Mouse (Mus musculus) liver (tissue): ENCODE data around the gene Mrpl10.
A peak's percentile ranks its signal among the peaks of the same experiment; 100 is the strongest.

Source experiments
- DNase-seq: peaks from one replicate; pipeline ENCODE4 v3.0.0-alpha.2; 2020; ENCODE audit warnings: mixed read lengths

The Mrpl10 gene

GRCm38 (mm10) chr11:97069770-97070169, 28.4 kb downstream of the Mrpl10 start:
- DNase-seq: no peak

GRCm38 (mm10) chr11:97071129-97071528, 29.8 kb downstream of the Mrpl10 start:
- DNase-seq: no peak

- DNase-seq: no peak
Observed at GRCm38 (mm10) chr11:97072533-97072932, 31.2 kb downstream of the Mrpl10 start.

- no peak for DNase-seq
Observed at GRCm38 (mm10) chr11:97074235-97074634, 32.9 kb downstream of the Mrpl10 start.

- DNase-seq: peak; percentile 30
Observed at GRCm38 (mm10) chr11:97078751-97079150, 37.4 kb downstream of the Mrpl10 start.

GRCm38 (mm10) chr11:97080291-97080690, 38.9 kb downstream of the Mrpl10 start:
- DNase-seq: no peak

- DNase-seq: no peak
Observed at GRCm38 (mm10) chr11:97082977-97083376, 41.6 kb downstream of the Mrpl10 start.

- no peak for DNase-seq
Observed at GRCm38 (mm10) chr11:97083401-97084140, 42.2 kb downstream of the Mrpl10 start.

GRCm38 (mm10) chr11:97084821-97085505, 43.6 kb downstream of the Mrpl10 start:
- no peak for DNase-seq

GRCm38 (mm10) chr11:97086365-97086764, 45.0 kb downstream of the Mrpl10 start:
- DNase-seq: no peak

GRCm38 (mm10) chr11:97094600-97094999, 53.2 kb downstream of the Mrpl10 start:
- no peak for DNase-seq

- DNase-seq: no peak
Observed at GRCm38 (mm10) chr11:97098791-97099190, 57.4 kb downstream of the Mrpl10 start.
